ENCODE assay signal across 8 mouse cellular contexts in genomic region chr17:56693851-56694310, GRCm38 (mm10). TPM values are rescaled to one million over a fixed set of nuclear protein-coding genes. Genes with fewer than 3 reads are reported as not detected.
A peak's percentile ranks its signal among the peaks of the same experiment; 100 is the strongest.
DNase-seq lines count a peak whose midpoint lies in the region; ATAC-seq and TF ChIP-seq lines count a peak whose summit lies in the region.

No protein-coding gene starts in this region.

- no peak for TF ChIP-seq POLR2A in thymus, adult 2 months (IDR thresholded peaks at IDR 0.05; ENCODE audit: control insufficient read depth, extremely low read depth, insufficient read depth, low read length, poor library complexity)

- no peak overlapping the region for H3K4me2 ChIP-seq in limb, embryonic 13.5 days (replicated peaks)
- H3K4me2 ChIP-seq in heart, embryonic 11.5 days: no peak overlapping the region; the same call in 1 of the 2 replicates
- H3K4me2 ChIP-seq in stomach, postnatal 0 days (replicated peaks; ENCODE audit: low read depth): no peak overlapping the region

- no peaks in the 10 kb centered on the region for H3K9me3 ChIP-seq in limb, embryonic 13.5 days
- H3K9me3 ChIP-seq in limb, embryonic 10.5 days (replicated peaks): no peaks in the 10 kb centered on the region
- H3K9me3 ChIP-seq in heart, embryonic 11.5 days (replicated peaks; ENCODE audit: control insufficient read depth, low read length): no peaks in the 10 kb centered on the region
- no peaks in the 10 kb centered on the region for H3K9me3 ChIP-seq in stomach, postnatal 0 days (ENCODE audit: control insufficient read depth, low read length)

- peak overlapping the region; percentile 10; the same call in 1 of the 2 replicates for H3K27ac ChIP-seq in limb, embryonic 13.5 days
- H3K27ac ChIP-seq in limb, embryonic 10.5 days: no peak overlapping the region
- peak overlapping the region; percentile 35; the same call in 1 of the 2 replicates for H3K27ac ChIP-seq in heart, embryonic 11.5 days (ENCODE audit: low read depth, low read length)
- no peak overlapping the region for H3K27ac ChIP-seq in stomach, postnatal 0 days (replicated peaks)
- H3K27ac ChIP-seq in thymus, adult 2 months (ENCODE audit: control insufficient read depth, insufficient read depth, low read length): no peak overlapping the region

- H3K36me3 ChIP-seq in limb, embryonic 13.5 days: peaks cover 99% of the 10 kb centered on the region
- peaks cover 100% of the 10 kb centered on the region for H3K36me3 ChIP-seq in limb, embryonic 10.5 days
- peaks cover 37% of the 10 kb centered on the region for H3K36me3 ChIP-seq in heart, embryonic 11.5 days (ENCODE audit: control insufficient read depth, insufficient read depth, low read length)
- peaks cover 20% of the 10 kb centered on the region for H3K36me3 ChIP-seq in stomach, postnatal 0 days (ENCODE audit: control insufficient read depth, insufficient read depth, low read length)
- H3K36me3 ChIP-seq in thymus, adult 2 months (ENCODE audit: control insufficient read depth, insufficient read depth, low read length): peaks cover 58% of the 10 kb centered on the region

- H3K4me3 ChIP-seq in limb, embryonic 13.5 days: no peak overlapping the region
- H3K4me3 ChIP-seq in limb, embryonic 10.5 days: no peak overlapping the region
- H3K4me3 ChIP-seq in heart, embryonic 11.5 days (ENCODE audit: low read depth, low read length): no peak overlapping the region; the same call in 1 of the 2 replicates
- H3K4me3 ChIP-seq in stomach, postnatal 0 days (ENCODE audit: low read depth, low read length): no peak overlapping the region
- H3K4me3 ChIP-seq in thymus, adult 2 months (ENCODE audit: control insufficient read depth, insufficient read depth, low read length): no peak overlapping the region

- DNase-seq in limb, embryonic 10.5 days (ENCODE audit: low spot score): no peak
- DNase-seq in cerebellum, adult 9-11 months: peak; percentile 88
- peak; percentile 59 to 71 for DNase-seq in kidney, postnatal 25 days
- peak; percentile 68 for DNase-seq in lung, postnatal 10 days
- no peak for DNase-seq in stomach, postnatal 0 days (ENCODE audit: low spot score)
- DNase-seq in thymus, adult 2 months: no peak

- H3K27me3 ChIP-seq in limb, embryonic 13.5 days: no peaks in the 10 kb centered on the region
- no peaks in the 10 kb centered on the region for H3K27me3 ChIP-seq in limb, embryonic 10.5 days (ENCODE audit: low read depth, poor library complexity, severe bottlenecking)
- H3K27me3 ChIP-seq in heart, embryonic 11.5 days (ENCODE audit: control insufficient read depth, insufficient read depth, low read length): no peaks in the 10 kb centered on the region
- H3K27me3 ChIP-seq in stomach, postnatal 0 days (ENCODE audit: control insufficient read depth, insufficient read depth, low read length): no peaks in the 10 kb centered on the region
- no peaks in the 10 kb centered on the region for H3K27me3 ChIP-seq in thymus, adult 2 months (ENCODE audit: control insufficient read depth, insufficient read depth, low read length)

- peak; percentile 52 for ATAC-seq in limb, embryonic 13.5 days (ENCODE audit: low FRiP score, low read depth)
- no peak for ATAC-seq in heart, embryonic 11.5 days (replicated peaks; ENCODE audit: insufficient number of reproducible peaks, low FRiP score, low TSS enrichment)
- no peak for ATAC-seq in stomach, postnatal 0 days (ENCODE audit: low FRiP score, low TSS enrichment)

- TF ChIP-seq EP300 in stomach, postnatal 0 days (optimal IDR thresholded peaks at IDR 0.05): no peak

- peak overlapping the region; percentile 13; the same call in 1 of the 2 replicates for H3K9ac ChIP-seq in limb, embryonic 13.5 days
- 0 out of 2 replicates have a peak overlapping the region, but pooled peaks have one; percentile 22 for H3K9ac ChIP-seq in heart, embryonic 11.5 days (ENCODE audit: low read depth, low read length)
- peak overlapping the region; percentile 13; the same call in 1 of the 2 replicates for H3K9ac ChIP-seq in stomach, postnatal 0 days (ENCODE audit: low read length)

- WGBS in limb, embryonic 13.5 days: 49% methylated on average over 6 of the region's 6 CpGs
- 90% methylated on average over 6 of the region's 6 CpGs for WGBS in limb, embryonic 10.5 days
- 73% methylated on average over 6 of the region's 6 CpGs for WGBS in heart, embryonic 11.5 days (ENCODE audit: insufficient replicate concordance)
- 48% methylated on average over 6 of the region's 6 CpGs for WGBS in stomach, postnatal 0 days
- WGBS in thymus, adult 2 months: 55% methylated on average over 6 of the region's 6 CpGs

- peak; percentile 15; the same call in 1 of the 2 replicates for TF ChIP-seq CTCF in stomach, postnatal 0 days (IDR thresholded peaks at IDR 0.05; ENCODE audit: low read depth)
- TF ChIP-seq CTCF in thymus, adult 2 months (IDR thresholded peaks at IDR 0.05; ENCODE audit: borderline replicate concordance, control insufficient read depth, extremely low read depth, insufficient read depth, low read length, poor library complexity): no peak

- peaks cover 18% of the 10 kb centered on the region for H3K4me1 ChIP-seq in limb, embryonic 13.5 days
- no peaks in the 10 kb centered on the region for H3K4me1 ChIP-seq in limb, embryonic 10.5 days
- H3K4me1 ChIP-seq in heart, embryonic 11.5 days (ENCODE audit: control insufficient read depth, insufficient read depth, low read length): peaks cover 15% of the 10 kb centered on the region
- no peaks in the 10 kb centered on the region for H3K4me1 ChIP-seq in stomach, postnatal 0 days (replicated peaks; ENCODE audit: control insufficient read depth, insufficient read depth)
- H3K4me1 ChIP-seq in thymus, adult 2 months (replicated peaks; ENCODE audit: control insufficient read depth, insufficient read depth, low read length): no peaks in the 10 kb centered on the region

RNA-seq across cellular contexts. Expression of gene Ranbp3, which starts 20.8 kb away (rescaled TPM):
- 102 and 105 TPM in 2 replicates for polyA plus RNA-seq in limb, embryonic 13.5 days (2015; fragmentation: Nextera tagmentation; extraction: Ambion mirVana)
- 148 TPM in 2 replicates for polyA plus RNA-seq in limb, embryonic 10.5 days (2016; fragmentation: Nextera tagmentation; extraction: Ambion mirVana)
- 65.9 and 66.2 TPM in 2 replicates for polyA plus RNA-seq in heart, embryonic 11.5 days (2014; fragmentation: Nextera tagmentation; extraction: Ambion mirVana)
- polyA plus RNA-seq in stomach, postnatal 0 days (2015; fragmentation: Nextera tagmentation; extraction: Ambion mirVana): 34.5 and 35.4 TPM in 2 replicates
- polyA plus RNA-seq in thymus, adult 2 months (2012; rRNA removed): 187 and 191 TPM in 2 replicates

RNA-seq across cellular contexts. Expression of gene Ndufa11, which starts 23.7 kb away (rescaled TPM):
- 431 and 434 TPM in 2 replicates for polyA plus RNA-seq in limb, embryonic 13.5 days (2015; fragmentation: Nextera tagmentation; extraction: Ambion mirVana)
- 425 and 437 TPM in 2 replicates for polyA plus RNA-seq in limb, embryonic 10.5 days (2016; fragmentation: Nextera tagmentation; extraction: Ambion mirVana)
- polyA plus RNA-seq in heart, embryonic 11.5 days (2014; fragmentation: Nextera tagmentation; extraction: Ambion mirVana): 651 and 677 TPM in 2 replicates
- 584 and 595 TPM in 2 replicates for polyA plus RNA-seq in stomach, postnatal 0 days (2015; fragmentation: Nextera tagmentation; extraction: Ambion mirVana)
- 601 and 855 TPM in 2 replicates for polyA plus RNA-seq in thymus, adult 2 months (2012; rRNA removed)

RNA-seq across cellular contexts. Expression of gene Vmac, which starts 23.9 kb away (rescaled TPM):
- 20.2 and 21.3 TPM in 2 replicates for polyA plus RNA-seq in limb, embryonic 13.5 days (2015; fragmentation: Nextera tagmentation; extraction: Ambion mirVana)
- 12.8 and 15.5 TPM in 2 replicates for polyA plus RNA-seq in limb, embryonic 10.5 days (2016; fragmentation: Nextera tagmentation; extraction: Ambion mirVana)
- 11.9 and 13.4 TPM in 2 replicates for polyA plus RNA-seq in heart, embryonic 11.5 days (2014; fragmentation: Nextera tagmentation; extraction: Ambion mirVana)
- 19.0 and 22.8 TPM in 2 replicates for polyA plus RNA-seq in stomach, postnatal 0 days (2015; fragmentation: Nextera tagmentation; extraction: Ambion mirVana)
- 52.3 and 58.9 TPM in 2 replicates for polyA plus RNA-seq in thymus, adult 2 months (2012; rRNA removed)

Comparison
In these comparisons a context has a peak if more than half of its experiments do, and no peak if none do; other contexts are left out.
1. H3K27ac ChIP-seq: peak in limb, embryonic 13.5 days (single experiment) and heart, embryonic 11.5 days (single experiment); none in limb, embryonic 10.5 days (single experiment), stomach, postnatal 0 days (single experiment) and thymus, adult 2 months (single experiment).
2. DNase-seq: peak in cerebellum, adult 9-11 months (single experiment), kidney, postnatal 25 days (2 of 2) and lung, postnatal 10 days (single experiment); none in limb, embryonic 10.5 days (single experiment), stomach, postnatal 0 days (single experiment) and thymus, adult 2 months (single experiment).
3. Peak in every context shown above with its lines, with median percentiles within 50 percentile points of each other: H3K9ac ChIP-seq.